Mouse (Mus musculus): ENCODE data around the gene Arsb.
A peak's percentile ranks its signal among the peaks of the same experiment; 100 is the strongest.
"Not testable (repeated sequence)": the region's sequence is repeated elsewhere in the genome, so short reads cannot be mapped to it uniquely, and the experiment has no call there.

Arsb gene

GRCm38 (mm10) chr13:93787647-93788046, 16.2 kb downstream of the Arsb start:
- no peak for DNase-seq (ENCODE audit: low read depth, low spot score)

- peak; percentile 12 for DNase-seq (ENCODE audit: low read depth, low spot score)
Measured at GRCm38 (mm10) chr13:93792945-93793642, 21.7 kb downstream of the Arsb start.

GRCm38 (mm10) chr13:93793643-93794182, 22.3 kb downstream of the Arsb start:
- no peak for DNase-seq (ENCODE audit: low read depth, low spot score)

DNA sequence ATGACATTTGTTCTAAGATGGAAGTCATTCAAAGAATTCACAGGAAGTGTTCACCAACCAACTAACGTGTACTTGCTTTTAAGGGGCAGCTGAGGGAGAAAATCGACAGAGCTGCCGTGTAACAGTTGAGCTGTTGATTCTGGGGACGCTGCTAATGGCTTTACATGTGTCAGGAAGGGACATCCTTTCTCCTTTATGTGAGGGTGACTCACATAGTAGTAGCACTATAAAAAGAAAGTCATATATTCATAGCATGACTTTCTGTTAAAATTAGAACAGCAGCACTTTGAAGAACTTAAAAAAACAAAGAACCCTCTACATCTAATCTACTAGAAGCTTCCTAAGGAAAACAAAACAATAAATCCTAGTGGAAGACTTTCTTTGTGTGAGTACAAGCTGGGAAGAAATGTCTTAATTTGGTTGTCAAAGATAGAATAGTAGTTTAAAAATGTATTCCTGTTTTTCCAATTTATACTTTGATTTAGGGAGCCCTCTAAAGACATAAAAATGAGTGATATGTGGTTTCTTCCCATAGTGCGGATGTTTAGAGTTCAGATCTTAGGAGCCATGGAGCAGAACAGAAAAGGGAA, 25.7 kb downstream of the Arsb start:
- DNase-seq (ENCODE audit: low read depth, low spot score): no peak

DNA sequence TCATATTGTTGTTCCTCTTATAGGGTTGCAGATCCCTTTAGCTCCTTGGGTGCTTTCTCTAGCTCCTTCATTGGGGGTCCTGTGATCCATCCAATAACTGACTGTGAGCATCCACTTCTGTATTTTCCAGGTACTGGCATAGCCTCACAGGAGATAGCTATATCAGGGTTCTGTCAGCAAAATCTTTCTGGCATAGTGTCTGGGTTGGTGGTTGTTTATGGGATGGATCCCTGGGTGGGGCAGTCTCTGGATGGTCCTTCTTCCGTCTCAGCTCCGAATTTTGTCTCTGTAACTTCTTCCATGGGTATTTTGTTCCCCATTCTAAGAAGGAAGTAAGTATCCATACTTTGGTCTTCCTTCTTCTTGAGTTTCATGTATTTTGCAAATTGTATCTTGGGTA, 38.9 kb downstream of the Arsb start:
- not testable (repeated sequence) for DNase-seq (ENCODE audit: low read depth, low spot score)

GRCm38 (mm10) chr13:93814081-93814480, 42.7 kb downstream of the Arsb start:
- no peak for DNase-seq (ENCODE audit: low read depth, low spot score)

- no peak for DNase-seq (ENCODE audit: low read depth, low spot score)
Measured at GRCm38 (mm10) chr13:93814676-93815075, 43.2 kb downstream of the Arsb start.

DNA sequence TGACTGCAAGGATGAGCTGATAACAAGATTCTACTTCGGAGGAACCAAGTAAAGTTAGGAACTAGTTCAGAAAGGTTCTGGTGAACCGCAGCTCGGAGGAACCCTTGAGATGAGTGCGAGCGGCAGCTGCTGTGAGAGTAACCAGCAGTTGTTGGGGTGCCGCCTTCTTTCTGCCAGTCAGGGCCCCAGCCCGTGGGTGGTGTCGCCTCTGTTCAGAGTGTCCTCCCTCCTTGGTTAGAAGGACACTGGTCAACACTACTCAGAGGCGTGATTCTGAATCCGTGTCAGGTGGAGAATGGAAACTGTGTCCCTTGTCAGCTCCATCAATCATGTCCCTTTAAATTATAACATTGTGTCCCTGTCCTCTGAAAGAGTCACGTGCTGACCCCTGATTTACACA, 43.7 kb downstream of the Arsb start:
- no peak for DNase-seq (ENCODE audit: low read depth, low spot score)

DNA sequence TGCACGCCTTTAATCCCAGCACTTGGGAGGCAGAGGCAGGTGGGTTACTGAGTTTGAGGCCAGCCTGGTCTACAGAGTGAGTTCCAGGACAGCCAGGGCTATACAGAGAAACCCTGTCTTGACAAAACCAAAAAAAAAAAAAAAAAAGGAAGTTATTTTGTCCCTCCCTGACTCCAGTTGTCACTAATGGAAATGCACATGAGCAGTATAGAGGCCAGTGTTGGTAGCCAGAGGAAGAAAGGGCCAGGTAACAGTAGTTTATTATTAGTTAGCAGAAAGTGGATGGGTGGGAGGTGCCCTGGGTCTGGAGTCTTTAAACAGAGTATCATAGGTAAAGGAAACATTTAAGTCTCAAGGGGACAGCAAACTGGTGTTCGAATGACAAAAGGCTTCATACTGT, 44.7 kb downstream of the Arsb start:
- no peak for DNase-seq (ENCODE audit: low read depth, low spot score)

GRCm38 (mm10) chr13:93816688-93817331, 45.4 kb downstream of the Arsb start:
- no peak for DNase-seq (ENCODE audit: low read depth, low spot score)

- no peak for DNase-seq (ENCODE audit: low read depth, low spot score)
Measured at GRCm38 (mm10) chr13:93820173-93820572, 48.7 kb downstream of the Arsb start.

DNA sequence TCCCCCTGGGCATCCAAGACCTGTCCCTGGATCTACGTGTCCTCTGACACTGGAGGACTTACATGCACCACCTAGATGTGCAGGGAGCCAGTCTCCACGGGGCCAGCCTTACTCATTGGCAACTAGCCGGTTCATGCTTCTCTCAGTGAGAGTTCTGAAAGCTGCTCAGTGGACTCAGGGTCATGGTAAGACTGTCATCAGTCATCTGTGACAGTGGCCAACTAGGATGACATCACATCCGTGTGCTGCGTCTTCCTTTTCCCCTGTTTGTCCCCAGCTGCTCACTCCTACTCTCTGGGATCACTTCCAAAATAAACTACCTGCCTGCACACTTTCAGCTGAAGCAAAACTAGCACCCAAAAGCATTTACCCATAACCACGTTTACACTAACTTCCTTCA, 50.6 kb downstream of the Arsb start:
- no peak for DNase-seq (ENCODE audit: low read depth, low spot score)

DNA sequence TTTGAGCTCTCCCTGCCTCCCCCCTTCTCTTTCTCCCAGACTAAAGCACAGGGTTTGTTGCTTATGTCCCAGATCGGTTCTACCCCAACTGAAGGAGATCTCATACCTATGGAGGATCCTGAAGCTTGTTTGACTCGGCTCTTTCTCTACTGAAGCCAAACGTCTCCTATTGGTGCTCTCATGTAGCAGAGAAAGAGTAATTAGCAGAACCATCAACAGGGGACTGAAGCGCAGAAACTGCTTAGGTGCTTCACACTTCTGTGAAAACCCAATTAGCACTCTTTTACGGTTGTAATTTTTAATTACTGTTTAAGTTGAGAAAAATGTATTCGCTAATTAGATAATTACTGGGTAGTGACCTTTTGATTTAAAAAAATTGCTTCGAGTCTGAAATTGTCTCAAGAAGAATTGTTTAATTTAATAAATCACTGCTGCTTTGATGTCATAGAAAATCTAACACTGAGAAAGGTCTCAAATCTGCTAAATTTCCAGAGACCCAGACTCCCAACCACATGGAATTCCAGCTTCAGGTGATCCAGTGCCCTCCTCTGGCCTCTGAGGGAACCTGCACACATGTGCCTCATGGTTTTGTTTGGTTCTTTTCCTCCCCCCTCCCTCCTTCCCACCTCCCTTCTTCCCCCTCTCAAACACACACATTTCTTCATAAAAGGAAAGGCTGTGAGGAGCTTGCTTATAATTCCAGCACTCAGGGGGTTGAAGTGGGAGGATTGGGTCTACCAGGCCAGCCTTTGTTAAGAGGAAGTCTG, 54.5 kb downstream of the Arsb start:
- DNase-seq (ENCODE audit: low read depth, low spot score): no peak

GRCm38 (mm10) chr13:93827745-93828144, 56.3 kb downstream of the Arsb start:
- no peak for DNase-seq (ENCODE audit: low read depth, low spot score)

GRCm38 (mm10) chr13:93829565-93830293, 58.3 kb downstream of the Arsb start:
- DNase-seq (ENCODE audit: low read depth, low spot score): no peak

DNA sequence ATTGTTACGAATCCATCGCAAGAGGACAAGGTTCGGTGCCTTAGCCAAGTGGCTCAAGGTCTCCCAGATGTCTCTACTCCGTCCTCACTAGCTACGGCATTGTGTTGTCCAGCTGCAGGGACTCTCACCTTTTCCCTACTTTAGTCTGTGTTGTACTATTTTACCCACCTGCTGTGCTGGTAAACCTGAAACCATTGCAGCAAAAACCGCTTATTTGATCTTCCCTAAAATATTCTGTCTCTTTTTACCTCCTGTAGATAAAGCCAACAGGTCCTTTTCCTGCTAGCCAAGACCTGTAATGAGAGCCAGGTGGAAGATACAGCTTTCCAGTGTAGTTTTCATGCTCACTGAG, 58.8 kb downstream of the Arsb start:
- no peak for DNase-seq (ENCODE audit: low read depth, low spot score)

GRCm38 (mm10) chr13:93837481-93838225, 66.2 kb downstream of the Arsb start:
- DNase-seq (ENCODE audit: low read depth, low spot score): no peak

GRCm38 (mm10) chr13:93838431-93839136, 67.2 kb downstream of the Arsb start:
- no peak for DNase-seq (ENCODE audit: low read depth, low spot score)

DNA sequence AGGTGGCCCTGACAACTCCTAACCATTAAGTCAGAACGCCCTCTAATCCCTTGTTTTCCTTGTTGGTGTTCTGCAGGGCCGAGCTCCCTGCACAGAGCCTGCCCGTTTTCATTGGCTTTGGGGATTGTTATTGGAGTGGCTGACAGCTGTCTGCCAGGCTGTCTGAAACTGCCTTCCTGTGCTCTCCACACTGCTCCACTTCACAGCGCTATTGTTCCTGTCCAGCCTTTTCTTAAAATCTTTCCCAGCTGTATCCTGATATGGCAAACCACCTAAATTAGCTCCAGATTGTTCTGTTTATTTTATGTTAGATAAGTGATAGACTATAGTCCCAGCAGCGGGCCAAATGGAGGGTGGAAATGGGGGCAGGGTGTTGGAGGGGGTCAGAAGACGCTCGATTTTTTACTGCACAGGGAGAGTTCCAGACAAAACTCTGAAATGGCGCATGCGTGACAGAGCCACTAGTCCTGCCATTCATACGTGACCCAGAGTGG, 67.8 kb downstream of the Arsb start:
- no peak for DNase-seq (ENCODE audit: low read depth, low spot score)

DNA sequence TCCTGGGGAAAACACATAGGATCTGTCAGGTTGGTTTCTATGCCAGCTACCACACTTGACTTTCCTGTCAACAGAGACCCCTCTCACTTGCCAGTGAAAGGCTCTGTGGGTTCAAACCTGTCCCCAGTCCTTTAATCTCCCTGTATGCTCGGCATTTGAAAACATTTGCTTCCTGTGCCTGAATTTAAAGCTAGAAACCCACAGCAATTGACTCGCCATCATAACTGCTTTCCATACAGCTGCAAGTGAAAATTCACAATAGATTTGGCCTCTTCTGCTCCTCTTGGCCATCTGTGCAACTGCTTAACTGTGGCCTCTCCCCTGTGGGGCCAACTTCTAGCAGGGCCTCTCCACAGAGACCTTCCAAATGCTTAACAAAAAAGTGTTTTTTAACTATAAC, 68.3 kb downstream of the Arsb start:
- no peak for DNase-seq (ENCODE audit: low read depth, low spot score)

Measured in ES-CJ7 (cell line).